Mouse (Mus musculus) urinary bladder, postnatal 36 days (tissue): ENCODE measurements around the gene Safb.
"Not testable (repeated sequence)": the region's sequence is repeated elsewhere in the genome, so short reads cannot be mapped to it uniquely, and the experiment has no call there.

Experiments
- DNase-seq, 2 experiments: peaks; one replicate each; pipeline ENCODE4 v3.0.0; 2022; ENCODE audit warnings: low spot score in 2 of 2, mixed read lengths in 1 of 2

The Safb gene

GRCm38 (mm10) chr17:56609452-56610171, 25.0 kb downstream of the Safb start, which contains the start of gene 2410015M20Rik:
2410015M20Rik (minus strand) TSS chr17:56609771.
- DNase-seq, result peak; percentile 92 to 95

- no peak for DNase-seq
These were observed 26.7 kb downstream of the Safb start for GRCm38 (mm10) chr17:56611323-56611722.

- no peak for DNase-seq
These were observed 27.4 kb downstream of the Safb start for GRCm38 (mm10) chr17:56611861-56612564.

DNA sequence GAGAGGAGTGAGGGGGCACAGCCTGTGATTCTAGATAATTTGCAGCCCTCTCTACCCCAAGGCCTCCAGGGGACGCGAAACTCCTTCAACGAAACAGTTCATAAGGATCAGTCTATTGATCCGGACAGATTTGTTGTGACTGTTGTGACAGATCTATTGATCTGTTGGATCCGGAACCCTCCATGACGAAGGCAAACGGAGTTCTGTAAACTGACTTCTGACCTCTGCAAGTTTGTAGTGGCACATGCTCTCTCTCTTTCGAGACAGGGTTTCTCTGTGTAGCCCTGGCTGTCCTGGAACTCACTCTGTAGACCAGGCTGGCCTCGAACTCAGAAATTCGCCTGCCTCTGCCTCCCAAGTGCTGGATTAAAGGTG, 27.9 kb downstream of the Safb start:
- DNase-seq, result not testable (repeated sequence)

GRCm38 (mm10) chr17:56613236-56613844, 28.7 kb downstream of the Safb start, which contains the start of gene Rpl36:
Rpl36 (plus strand) TSS chr17:56613416.
- DNase-seq, result peak; percentile 94 to 96

- DNase-seq, result not testable (repeated sequence)
These were observed 29.3 kb downstream of the Safb start for GRCm38 (mm10) chr17:56613893-56614292.

- no peak for DNase-seq
These were observed 29.9 kb downstream of the Safb start for GRCm38 (mm10) chr17:56614391-56615135.

- no peak for DNase-seq
These were observed 30.6 kb downstream of the Safb start for GRCm38 (mm10) chr17:56615136-56615784.

- no peak for DNase-seq
These were observed 31.2 kb downstream of the Safb start for GRCm38 (mm10) chr17:56615792-56616191.

- DNase-seq, result no peak
These were observed 32.1 kb downstream of the Safb start for GRCm38 (mm10) chr17:56616725-56617124.

DNA sequence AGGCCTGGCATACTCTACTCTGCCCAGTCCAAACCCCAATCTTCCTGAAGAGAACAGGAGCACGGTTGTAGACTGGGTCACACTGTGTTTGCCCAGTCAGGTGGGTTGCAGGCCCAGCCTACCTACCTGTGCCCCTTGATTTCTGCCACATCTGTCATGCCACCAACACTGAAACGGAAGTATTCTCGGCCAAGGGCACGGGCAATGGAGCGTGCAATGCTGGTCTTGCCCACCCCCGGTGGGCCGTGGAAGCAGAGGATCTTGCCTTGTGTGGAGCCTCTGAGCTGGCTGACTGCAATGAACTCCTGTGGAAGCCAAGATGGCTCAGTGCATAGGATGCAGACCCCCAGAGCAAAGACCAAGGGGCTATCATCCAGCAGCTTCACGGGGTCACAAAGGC, 33.0 kb downstream of the Safb start:
- no peak for DNase-seq

- no peak for DNase-seq
These were observed 40.9 kb downstream of the Safb start for GRCm38 (mm10) chr17:56625495-56625894.

GRCm38 (mm10) chr17:56626260-56626659, 41.6 kb downstream of the Safb start:
- no peak for DNase-seq

DNA sequence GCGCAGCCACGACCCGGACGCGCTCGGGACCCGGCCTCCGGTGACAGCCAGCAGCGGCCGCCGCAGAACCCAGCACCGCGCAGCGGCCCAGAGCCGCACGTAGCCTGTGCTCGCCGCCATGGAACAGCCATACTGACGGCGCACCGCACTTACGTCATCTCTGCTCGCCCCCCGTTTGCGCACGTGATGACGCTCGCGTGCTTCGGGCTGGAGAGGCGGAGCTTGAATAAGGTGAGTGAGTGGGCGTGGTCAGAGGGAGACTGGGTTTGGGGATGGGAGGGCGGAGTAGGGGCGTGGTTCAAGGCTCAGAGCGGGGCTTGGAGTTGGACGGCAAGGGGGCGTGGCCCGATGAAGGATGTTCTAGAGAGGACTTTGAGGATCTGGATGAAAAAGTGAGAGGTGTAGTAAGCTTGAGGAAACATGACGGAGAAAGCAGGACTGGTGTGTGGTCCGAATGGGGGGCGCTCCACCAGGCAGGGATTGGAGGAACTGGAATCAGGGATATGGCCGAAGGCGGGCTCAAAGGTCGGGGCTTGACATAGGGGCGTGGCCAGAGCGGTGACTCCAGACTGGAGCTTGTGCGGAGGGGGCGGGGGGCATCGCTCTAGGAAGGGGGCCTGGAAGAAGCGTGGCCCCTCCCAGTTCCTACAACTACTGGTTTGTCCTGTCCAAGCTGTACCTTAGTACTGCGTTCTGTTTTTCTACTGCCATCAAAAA, 42.3 kb downstream of the Safb start, which contains the start of gene Lonp1:
Gene Lonp1 (minus strand): TSS at position 134 of the 717 bp plus-strand sequence.
- DNase-seq, result peak; percentile 97

GRCm38 (mm10) chr17:56627530-56628277, 43.1 kb downstream of the Safb start, which contains the start of gene Catsperd:
Catsperd (plus strand) TSS chr17:56628143.
- DNase-seq, result peak in 1 of 2 experiments; percentile 56

DNA sequence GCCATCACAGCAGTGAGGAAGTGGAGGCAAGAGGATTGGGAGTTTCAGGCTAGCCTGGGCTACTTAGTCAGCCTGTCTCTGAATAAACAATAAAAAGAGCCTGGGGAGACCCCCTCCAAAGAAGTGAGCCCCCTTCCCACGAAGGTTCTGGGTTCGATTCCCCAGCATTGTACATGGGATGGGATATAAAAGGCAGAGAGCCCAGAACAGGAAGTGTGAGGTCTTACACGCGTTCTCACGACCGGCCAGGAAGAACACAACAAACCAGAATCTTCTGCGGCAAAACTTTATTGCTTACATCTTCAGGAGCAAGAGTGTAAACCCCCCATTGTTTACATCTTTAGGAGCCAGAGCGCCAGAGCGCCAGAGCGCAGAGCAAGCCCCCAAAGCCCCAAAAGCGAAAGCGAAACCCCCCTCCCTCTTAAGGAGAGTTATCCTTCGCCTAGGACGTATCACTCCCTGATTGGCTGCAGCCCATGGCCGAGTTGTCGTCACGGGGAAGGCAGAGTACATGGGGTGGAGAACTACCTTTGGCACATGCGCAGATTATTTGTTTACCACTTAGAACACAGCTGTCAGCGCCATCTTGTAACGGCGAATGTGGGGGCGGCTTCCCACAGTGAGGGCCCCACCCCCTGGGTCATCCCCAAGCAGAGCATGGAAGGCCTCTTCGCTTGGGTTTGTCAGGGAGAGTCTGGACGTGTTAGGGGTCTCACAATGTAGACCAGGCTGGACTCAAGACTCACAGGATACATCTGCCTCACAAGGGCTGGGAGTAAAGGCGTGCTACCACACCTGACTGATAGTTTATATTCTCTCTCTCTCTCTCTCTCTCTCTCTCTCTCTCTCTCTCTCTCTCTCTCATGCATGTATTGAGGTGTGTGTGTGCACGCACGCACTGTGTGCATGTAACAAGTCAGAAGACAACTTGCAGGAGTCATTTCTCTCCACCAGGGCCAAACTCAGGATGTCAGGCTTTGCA, 45.5 kb downstream of the Safb start:
- not testable (repeated sequence) for DNase-seq

DNA sequence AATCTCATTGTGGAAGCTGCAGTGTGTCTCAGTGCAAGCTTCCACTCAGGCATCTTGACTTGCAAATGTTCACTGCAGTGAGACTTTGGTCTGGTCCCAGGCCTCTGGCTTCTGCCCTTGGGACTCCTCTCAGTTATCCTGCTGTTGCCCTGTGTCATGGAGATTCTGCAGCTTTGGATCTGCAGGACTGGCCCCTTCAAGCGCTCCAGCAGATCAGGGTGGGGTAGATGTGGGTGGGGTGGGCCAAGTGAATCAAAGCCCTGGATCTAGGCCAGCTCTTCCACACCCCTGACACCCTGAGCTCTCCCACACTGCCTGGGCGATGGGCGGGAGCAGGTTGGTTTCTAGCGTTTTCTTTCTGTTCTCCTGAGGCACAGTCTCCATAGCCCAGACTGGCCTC, 47.2 kb downstream of the Safb start:
- no peak for DNase-seq

DNA sequence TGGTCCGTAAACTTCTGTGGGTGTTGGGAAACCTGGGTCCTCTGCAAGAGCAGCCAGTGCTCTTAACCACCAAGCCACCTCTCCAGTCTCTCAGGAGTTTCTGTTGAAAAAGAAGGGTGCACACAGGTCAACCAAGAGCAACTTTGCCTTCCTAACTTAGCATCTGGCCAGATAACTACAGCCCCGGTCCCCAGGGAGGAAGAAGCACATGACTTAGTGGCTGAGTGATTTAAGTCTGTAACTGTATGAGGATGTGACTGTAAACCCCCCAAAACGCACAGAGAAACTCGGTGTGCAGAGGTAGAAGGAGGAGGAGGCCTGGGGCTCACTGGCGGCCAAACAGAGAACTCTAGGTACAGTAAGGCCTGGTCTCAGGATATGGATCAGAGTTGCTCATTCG, 49.4 kb downstream of the Safb start:
- no peak for DNase-seq

DNA sequence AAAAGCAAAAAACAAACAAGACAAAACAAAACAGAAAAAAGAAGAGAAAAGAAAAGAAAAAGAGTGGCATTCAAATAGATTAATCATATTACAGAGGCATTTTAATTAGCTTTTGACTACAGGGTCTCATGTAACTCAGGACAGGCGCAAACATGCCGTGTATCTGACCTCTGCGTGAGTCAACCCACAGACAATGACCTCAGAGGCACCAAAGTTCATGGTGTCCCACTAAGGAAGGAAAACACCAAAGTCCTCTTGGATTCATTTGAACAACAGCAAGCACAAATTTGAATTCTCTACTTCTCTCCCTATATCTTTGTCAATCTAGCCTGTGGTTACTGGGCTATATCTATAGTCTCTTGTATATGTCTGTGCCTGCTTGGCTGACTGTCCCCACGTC, 58.6 kb downstream of the Safb start:
- DNase-seq, result no peak
